Mouse (Mus musculus): Measurements from ENCODE around the gene Gfer. TPM values are rescaled to one million over a fixed set of nuclear protein-coding genes. Genes with fewer than 3 reads are reported as not detected.

Gfer gene
- polyA plus RNA-seq, 1 experiment from 2014 or later = 37.0 TPM

GRCm38 (mm10) chr17:24717943-24718342 lies 22.0 kb upstream of the Gfer start, which contains the start of the genes Rnf151 and Rps2:
Rnf151 (minus strand) TSS chr17:24718063.
Rps2 (plus strand) TSS chr17:24718116.
- 86% methylated on average over 4 of the region's 4 CpGs for WGBS
- no peak within 1 kb of the TSS for H3K9ac ChIP-seq (replicated peaks; ENCODE audit: low read depth, low read length)
- no peaks in the 10 kb centered on the region for H3K9me3 ChIP-seq (ENCODE audit: control insufficient read depth, low read length)
- no peak within 1 kb of the TSS for H3K27ac ChIP-seq (ENCODE audit: low read depth, low read length)
- peaks cover 19% of the 10 kb centered on the region for H3K36me3 ChIP-seq (ENCODE audit: control insufficient read depth, insufficient read depth, low read length)
- H3K4me2 ChIP-seq (ENCODE audit: low read depth, low read length) = peak within 1 kb of the TSS; percentile 55
- H3K4me3 ChIP-seq (ENCODE audit: low read depth, low read length) = peak within 1 kb of the TSS; percentile 83; the same call in 1 of the 2 replicates
- H3K4me1 ChIP-seq (ENCODE audit: control insufficient read depth, insufficient read depth, low read length) = peaks cover 21% of the 10 kb centered on the region
- no peak for ATAC-seq (ENCODE audit: low read depth)
- H3K27me3 ChIP-seq (ENCODE audit: control insufficient read depth, insufficient read depth, low read length) = no peaks in the 10 kb centered on the region

- Histone ChIP-seq H3K9ac (replicated peaks; ENCODE audit: low read depth, low read length) (no peak overlapping the region), H3K4me1 (ENCODE audit: control insufficient read depth, insufficient read depth, low read length) (peaks cover 6% of the 10 kb centered on the region; the same call in 1 of the 2 replicates), H3K4me2 (ENCODE audit: low read depth, low read length) (no peak overlapping the region), H3K4me3 (ENCODE audit: low read depth, low read length) (no peak overlapping the region), H3K36me3 (ENCODE audit: control insufficient read depth, insufficient read depth, low read length) (peaks cover 6% of the 10 kb centered on the region), H3K27me3 (ENCODE audit: control insufficient read depth, insufficient read depth, low read length) (no peaks in the 10 kb centered on the region), H3K9me3 (ENCODE audit: control insufficient read depth, low read length) (no peaks in the 10 kb centered on the region), H3K27ac (ENCODE audit: low read depth, low read length) (no peak overlapping the region)
- ATAC-seq (ENCODE audit: low read depth) = no peak
- 95% methylated on average over 15 of the region's 15 CpGs for WGBS
Observed at GRCm38 (mm10) chr17:24716166-24716682, 20.3 kb upstream of the Gfer start.

GRCm38 (mm10) chr17:24715556-24715955 lies 19.6 kb upstream of the Gfer start:
- Histone ChIP-seq H3K36me3 (ENCODE audit: control insufficient read depth, insufficient read depth, low read length) (0 out of 2 replicates have a peak, but pooled peaks cover 4% of the 10 kb centered on the region), H3K4me3 (ENCODE audit: low read depth, low read length) (no peak overlapping the region), H3K4me2 (ENCODE audit: low read depth, low read length) (no peak overlapping the region), H3K27me3 (ENCODE audit: control insufficient read depth, insufficient read depth, low read length) (no peaks in the 10 kb centered on the region), H3K27ac (ENCODE audit: low read depth, low read length) (no peak overlapping the region), H3K9ac (replicated peaks; ENCODE audit: low read depth, low read length) (no peak overlapping the region), H3K9me3 (ENCODE audit: control insufficient read depth, low read length) (no peaks in the 10 kb centered on the region), H3K4me1 (ENCODE audit: control insufficient read depth, insufficient read depth, low read length) (peaks cover 5% of the 10 kb centered on the region; the same call in 1 of the 2 replicates)
- ATAC-seq (ENCODE audit: low read depth) = no peak
- 50% methylated on average over 6 of the region's 6 CpGs for WGBS

- no peak overlapping the region for H3K9ac ChIP-seq (replicated peaks; ENCODE audit: low read depth, low read length)
- WGBS = 28% methylated on average over 2 of the region's 2 CpGs
- H3K4me3 ChIP-seq (ENCODE audit: low read depth, low read length) = no peak overlapping the region
- H3K27me3 ChIP-seq (ENCODE audit: control insufficient read depth, insufficient read depth, low read length) = no peaks in the 10 kb centered on the region
- H3K4me2 ChIP-seq (ENCODE audit: low read depth, low read length) = no peak overlapping the region
- peaks cover 7% of the 10 kb centered on the region; the same call in 1 of the 2 replicates for H3K4me1 ChIP-seq (ENCODE audit: control insufficient read depth, insufficient read depth, low read length)
- no peaks in the 10 kb centered on the region for H3K9me3 ChIP-seq (ENCODE audit: control insufficient read depth, low read length)
- no peak overlapping the region for H3K27ac ChIP-seq (ENCODE audit: low read depth, low read length)
- ATAC-seq (ENCODE audit: low read depth) = no peak
- H3K36me3 ChIP-seq (ENCODE audit: control insufficient read depth, insufficient read depth, low read length) = peaks cover 10% of the 10 kb centered on the region; the same call in 1 of the 2 replicates
Observed at GRCm38 (mm10) chr17:24708646-24709045, 12.7 kb upstream of the Gfer start.

- peak overlapping the region; percentile 68 for H3K9ac ChIP-seq (replicated peaks; ENCODE audit: low read depth, low read length)
- WGBS = 7% methylated on average over 24 of the region's 24 CpGs
Observed at GRCm38 (mm10) chr17:24707801-24708425, 12.0 kb upstream of the Gfer start.

GRCm38 (mm10) chr17:24706982-24707800 lies 11.2 kb upstream of the Gfer start, which contains the start of gene Tbl3:
Tbl3 (minus strand) TSS chr17:24707660.
- H3K27ac ChIP-seq (ENCODE audit: low read depth, low read length) = peak within 1 kb of the TSS; percentile 73
- no peaks in the 10 kb centered on the region for H3K27me3 ChIP-seq (ENCODE audit: control insufficient read depth, insufficient read depth, low read length)
- peaks cover 7% of the 10 kb centered on the region; the same call in 1 of the 2 replicates for H3K4me1 ChIP-seq (ENCODE audit: control insufficient read depth, insufficient read depth, low read length)
- no peaks in the 10 kb centered on the region for H3K9me3 ChIP-seq (ENCODE audit: control insufficient read depth, low read length)
- H3K36me3 ChIP-seq (ENCODE audit: control insufficient read depth, insufficient read depth, low read length) = peaks cover 15% of the 10 kb centered on the region; the same call in 1 of the 2 replicates
- WGBS = 4% methylated on average over 32 of the region's 32 CpGs
- peak within 1 kb of the TSS; percentile 68 for H3K9ac ChIP-seq (replicated peaks; ENCODE audit: low read depth, low read length)
- ATAC-seq (ENCODE audit: low read depth) = peak; percentile 93
- H3K4me3 ChIP-seq (ENCODE audit: low read depth, low read length) = peak within 1 kb of the TSS; percentile 80
- peak within 1 kb of the TSS; percentile 89 for H3K4me2 ChIP-seq (ENCODE audit: low read depth, low read length)

More at GRCm38 (mm10) chr17:24707801-24708425, 12.0 kb upstream of the Gfer start:
- H3K36me3 ChIP-seq (ENCODE audit: control insufficient read depth, insufficient read depth, low read length) = peaks cover 13% of the 10 kb centered on the region; the same call in 1 of the 2 replicates
- peak overlapping the region; percentile 73 for H3K27ac ChIP-seq (ENCODE audit: low read depth, low read length)
- ATAC-seq (ENCODE audit: low read depth) = peak; percentile 51; the same call in 1 of the 2 replicates
- peak overlapping the region; percentile 80 for H3K4me3 ChIP-seq (ENCODE audit: low read depth, low read length)
- no peaks in the 10 kb centered on the region for H3K27me3 ChIP-seq (ENCODE audit: control insufficient read depth, insufficient read depth, low read length)
- H3K4me2 ChIP-seq (ENCODE audit: low read depth, low read length) = peak overlapping the region; percentile 89
- peaks cover 7% of the 10 kb centered on the region; the same call in 1 of the 2 replicates for H3K4me1 ChIP-seq (ENCODE audit: control insufficient read depth, insufficient read depth, low read length)
- no peaks in the 10 kb centered on the region for H3K9me3 ChIP-seq (ENCODE audit: control insufficient read depth, low read length)

- Histone ChIP-seq H3K9ac (replicated peaks; ENCODE audit: low read depth, low read length) (no peak overlapping the region), H3K4me1 (ENCODE audit: control insufficient read depth, insufficient read depth, low read length) (peaks cover 7% of the 10 kb centered on the region; the same call in 1 of the 2 replicates), H3K36me3 (ENCODE audit: control insufficient read depth, insufficient read depth, low read length) (peaks cover 28% of the 10 kb centered on the region), H3K27ac (ENCODE audit: low read depth, low read length) (no peak overlapping the region), H3K4me2 (ENCODE audit: low read depth, low read length) (no peak overlapping the region), H3K4me3 (ENCODE audit: low read depth, low read length) (no peak overlapping the region), H3K27me3 (ENCODE audit: control insufficient read depth, insufficient read depth, low read length) (no peaks in the 10 kb centered on the region), H3K9me3 (ENCODE audit: control insufficient read depth, low read length) (no peaks in the 10 kb centered on the region)
- WGBS = 97% methylated on average over 3 of the region's 3 CpGs
- no peak for ATAC-seq (ENCODE audit: low read depth)
Observed at GRCm38 (mm10) chr17:24705821-24706220, 9.9 kb upstream of the Gfer start.

GRCm38 (mm10) chr17:24701251-24701650 lies 5.3 kb upstream of the Gfer start:
- ATAC-seq (ENCODE audit: low read depth) = no peak
- Histone ChIP-seq H3K27ac (ENCODE audit: low read depth, low read length) (no peak overlapping the region), H3K4me3 (ENCODE audit: low read depth, low read length) (no peak overlapping the region), H3K36me3 (ENCODE audit: control insufficient read depth, insufficient read depth, low read length) (peaks cover 42% of the 10 kb centered on the region), H3K4me1 (ENCODE audit: control insufficient read depth, insufficient read depth, low read length) (0 out of 2 replicates have a peak, but pooled peaks cover 3% of the 10 kb centered on the region), H3K4me2 (ENCODE audit: low read depth, low read length) (no peak overlapping the region), H3K9me3 (ENCODE audit: control insufficient read depth, low read length) (no peaks in the 10 kb centered on the region), H3K27me3 (ENCODE audit: control insufficient read depth, insufficient read depth, low read length) (no peaks in the 10 kb centered on the region), H3K9ac (replicated peaks; ENCODE audit: low read depth, low read length) (no peak overlapping the region)
- 95% methylated on average over 9 of the region's 9 CpGs for WGBS

Measured in neural tube, embryonic 14.5 days (tissue).